Mouse (Mus musculus) embryonic facial prominence, embryonic 11.5 days (tissue): ENCODE data around the gene Rtp2. TPM values are rescaled to one million over a fixed set of nuclear protein-coding genes. Genes with fewer than 3 reads are reported as not detected.
A peak's percentile ranks its signal among the peaks of the same experiment; 100 is the strongest.

Source experiments
- ATAC-seq: fragments of 200-750 bp; cut with Nextera tagmentation; replicated peaks from 2 replicates; pipeline ENCODE4 v1.8.0; 2017; ENCODE audit warnings: low read depth; ENCODE audit not compliant: insufficient number of reproducible peaks, low FRiP score, low TSS enrichment
- DNase-seq: peaks from one replicate; pipeline ENCODE4 v3.0.0-alpha.2; 2015; ENCODE audit warnings: low spot score
- H3K27ac ChIP-seq: fragments of 300-500 bp; sonication (generic); replicated peaks from 2 replicates; pipeline ENCODE4 v1.5.1; 2014; ENCODE audit warnings: mild to moderate bottlenecking, low read depth, low read length, control low read depth
- H3K27me3 ChIP-seq: fragments of 300-500 bp; sonication (generic); 2 replicates; pipeline ENCODE4 v1.6.1; 2014; ENCODE audit warnings: mild to moderate bottlenecking, low read length, moderate library complexity, mixed read lengths; ENCODE audit not compliant: control insufficient read depth, insufficient read depth
- H3K36me3 ChIP-seq: fragments of 300-500 bp; sonication (generic); replicated peaks from 2 replicates; pipeline ENCODE4 v1.6.1; 2014; ENCODE audit warnings: low read depth, mild to moderate bottlenecking, low read length, moderate library complexity, mixed read lengths; ENCODE audit not compliant: control insufficient read depth, insufficient read depth
- H3K4me1 ChIP-seq: fragments of 300-500 bp; sonication (generic); 2 replicates; pipeline ENCODE4 v1.6.1; 2014; ENCODE audit warnings: low read length, mixed read lengths; ENCODE audit not compliant: control insufficient read depth, insufficient read depth
- H3K4me2 ChIP-seq: fragments of 300-500 bp; sonication (generic); 2 replicates; pipeline ENCODE4 v1.6.1; 2014; ENCODE audit warnings: low read depth, mild to moderate bottlenecking, control low read depth, low read length, moderate library complexity
- H3K4me3 ChIP-seq: fragments of 300-500 bp; sonication (generic); 2 replicates; pipeline ENCODE4 v1.5.1; 2014; ENCODE audit warnings: low read depth, low read length, control low read depth
- H3K9ac ChIP-seq: fragments of 300-500 bp; sonication (generic); replicated peaks from 2 replicates; pipeline ENCODE4 v1.6.1; 2014; ENCODE audit warnings: mild to moderate bottlenecking, control low read depth, low read length
- H3K9me3 ChIP-seq: fragments of 300-500 bp; sonication (generic); replicated peaks from 2 replicates; pipeline ENCODE4 v1.6.1; 2016; ENCODE audit warnings: mild to moderate bottlenecking, low read length, inconsistent platforms, mixed read lengths; ENCODE audit not compliant: control insufficient read depth
- WGBS: fragments of 180-500 bp; shearing (Covaris S2); extraction: QIAGEN DNeasy Blood & Tissue Kit; methylation state at CpG from one replicate; pipeline ENCODE4 v1.1.7; 2014; 5-methylcytosine and 5-hydroxymethylcytosine counted together
- polyA plus RNA-seq: library from polyadenylated mRNA; unstranded; fragments of >200 nt; fragmentation: Nextera tagmentation; extraction: Ambion mirVana; gene quantifications from 2 replicates; pipeline ENCODE4 v1.2.1, GENCODE M21; 2014

The Rtp2 gene
- polyA plus RNA-seq, 1 experiment from 2014 or later = not detected

GRCm38 (mm10) chr16:23973635-23974367, 41.6 kb upstream of the Rtp2 start:
- DNase-seq = no peak
- Histone ChIP-seq H3K4me2 (no peak overlapping the region), H3K27me3 (no peaks in the 10 kb centered on the region), H3K27ac (no peak overlapping the region), H3K9me3 (no peaks in the 10 kb centered on the region), H3K4me3 (no peak overlapping the region), H3K4me1 (no peaks in the 10 kb centered on the region), H3K9ac (no peak overlapping the region), H3K36me3 (no peaks in the 10 kb centered on the region)
- 91% methylated on average over 9 of the region's 9 CpGs for WGBS
- ATAC-seq = no peak

- Histone ChIP-seq H3K9me3 (no peaks in the 10 kb centered on the region), H3K9ac (no peak overlapping the region), H3K36me3 (no peaks in the 10 kb centered on the region), H3K4me1 (no peaks in the 10 kb centered on the region), H3K27me3 (no peaks in the 10 kb centered on the region), H3K27ac (no peak overlapping the region), H3K4me2 (no peak overlapping the region), H3K4me3 (no peak overlapping the region)
- 0 out of 2 replicates have a peak, but pooled peaks have one; percentile 21 for ATAC-seq
- no peak for DNase-seq
- WGBS = 68% methylated on average over 11 of the region's 11 CpGs
Observed at GRCm38 (mm10) chr16:23972901-23973300, 40.7 kb upstream of the Rtp2 start.

DNA sequence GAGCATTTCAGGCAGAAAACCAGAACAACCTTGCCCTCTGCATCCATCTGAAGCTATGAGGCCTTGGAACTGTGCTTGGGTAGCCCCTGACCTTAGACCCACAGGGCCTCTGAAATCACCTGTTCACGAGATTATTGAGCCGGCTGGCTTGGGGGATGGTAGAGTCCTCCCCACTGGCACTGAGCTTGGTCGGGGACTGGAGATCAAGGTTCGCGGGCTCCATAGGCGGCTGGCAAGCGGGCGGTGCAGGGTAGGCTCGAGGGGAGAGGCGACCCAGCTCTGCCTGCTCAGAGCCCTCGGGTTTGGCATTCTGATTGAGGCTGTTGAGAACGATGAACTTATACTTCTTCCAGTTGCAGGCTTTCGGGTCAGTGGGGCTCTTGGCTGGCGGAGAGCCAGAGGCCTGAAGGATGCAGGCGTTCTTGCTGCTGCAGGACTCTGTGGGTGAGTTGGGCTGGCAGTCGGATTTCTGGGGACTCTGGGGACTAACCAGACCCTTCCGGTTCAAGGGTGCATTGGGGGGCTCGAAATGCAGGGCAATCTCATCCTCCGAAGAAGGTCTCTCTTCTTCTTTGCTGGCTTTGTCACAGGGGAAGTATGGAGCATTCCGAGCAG, 40.0 kb upstream of the Rtp2 start:
- H3K27me3 ChIP-seq = no peaks in the 10 kb centered on the region
- no peaks in the 10 kb centered on the region for H3K9me3 ChIP-seq
- H3K36me3 ChIP-seq = no peaks in the 10 kb centered on the region
- H3K4me1 ChIP-seq = no peaks in the 10 kb centered on the region
- H3K9ac ChIP-seq = no peak overlapping the region
- no peak overlapping the region for H3K27ac ChIP-seq
- no peak overlapping the region for H3K4me3 ChIP-seq
- WGBS = 78% methylated on average over 20 of the region's 20 CpGs
- ATAC-seq (no peak), DNase-seq (no peak)
- no peak overlapping the region for H3K4me2 ChIP-seq

- ATAC-seq (no peak), DNase-seq (no peak)
- Histone ChIP-seq H3K36me3 (no peaks in the 10 kb centered on the region), H3K4me2 (no peak overlapping the region), H3K9me3 (no peaks in the 10 kb centered on the region), H3K27me3 (no peaks in the 10 kb centered on the region), H3K4me3 (no peak overlapping the region), H3K27ac (no peak overlapping the region), H3K9ac (no peak overlapping the region), H3K4me1 (no peaks in the 10 kb centered on the region)
- 89% methylated on average over 14 of the region's 14 CpGs for WGBS
Observed at GRCm38 (mm10) chr16:23969919-23970318, 37.7 kb upstream of the Rtp2 start.

DNA sequence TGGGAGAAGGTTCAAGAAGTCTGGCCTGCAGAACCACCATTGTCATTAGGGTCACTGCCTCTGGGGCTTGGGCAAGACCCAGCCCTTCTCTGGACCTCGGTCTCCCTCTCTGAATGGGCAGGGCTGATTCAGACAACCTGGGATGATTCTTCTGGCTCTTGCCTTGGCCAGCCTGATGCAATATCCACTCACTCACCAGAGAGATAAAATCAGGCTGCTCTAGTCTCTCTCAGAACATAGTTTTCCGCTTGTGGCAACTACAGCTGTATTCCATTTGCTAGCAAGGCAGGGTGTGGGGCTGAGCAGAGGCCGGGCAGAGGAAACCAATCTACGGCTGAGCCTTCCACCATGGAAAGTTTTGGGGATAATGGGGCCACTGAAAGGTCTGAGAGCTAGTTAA, 36.7 kb upstream of the Rtp2 start:
- no peaks in the 10 kb centered on the region for H3K27me3 ChIP-seq
- H3K27ac ChIP-seq = no peak overlapping the region
- ATAC-seq (no peak), DNase-seq (peak; percentile 5)
- no peak overlapping the region for H3K9ac ChIP-seq
- WGBS = 70% methylated on average over 4 of the region's 4 CpGs
- no peak overlapping the region for H3K4me3 ChIP-seq
- no peaks in the 10 kb centered on the region for H3K36me3 ChIP-seq
- no peak overlapping the region for H3K4me2 ChIP-seq
- H3K4me1 ChIP-seq = no peaks in the 10 kb centered on the region
- no peaks in the 10 kb centered on the region for H3K9me3 ChIP-seq

- no peaks in the 10 kb centered on the region for H3K27me3 ChIP-seq
- no peak overlapping the region for H3K9ac ChIP-seq
- no peak overlapping the region for H3K27ac ChIP-seq
- H3K36me3 ChIP-seq = no peaks in the 10 kb centered on the region
- 84% methylated on average over 7 of the region's 7 CpGs for WGBS
- no peak overlapping the region for H3K4me3 ChIP-seq
- no peaks in the 10 kb centered on the region for H3K9me3 ChIP-seq
- H3K4me2 ChIP-seq = no peak overlapping the region
- no peak for ATAC-seq
- peak; percentile 26 for DNase-seq
- no peaks in the 10 kb centered on the region for H3K4me1 ChIP-seq
Observed at GRCm38 (mm10) chr16:23967301-23967700, 35.1 kb upstream of the Rtp2 start.

- Histone ChIP-seq H3K4me3 (no peak overlapping the region), H3K4me2 (no peak overlapping the region), H3K27ac (no peak overlapping the region), H3K9me3 (no peaks in the 10 kb centered on the region), H3K9ac (no peak overlapping the region), H3K27me3 (no peaks in the 10 kb centered on the region), H3K4me1 (no peaks in the 10 kb centered on the region), H3K36me3 (no peaks in the 10 kb centered on the region)
- WGBS = 88% methylated on average over 14 of the region's 14 CpGs
- DNase-seq (no peak), ATAC-seq (no peak)
Observed at GRCm38 (mm10) chr16:23966066-23966465, 33.9 kb upstream of the Rtp2 start.

DNA sequence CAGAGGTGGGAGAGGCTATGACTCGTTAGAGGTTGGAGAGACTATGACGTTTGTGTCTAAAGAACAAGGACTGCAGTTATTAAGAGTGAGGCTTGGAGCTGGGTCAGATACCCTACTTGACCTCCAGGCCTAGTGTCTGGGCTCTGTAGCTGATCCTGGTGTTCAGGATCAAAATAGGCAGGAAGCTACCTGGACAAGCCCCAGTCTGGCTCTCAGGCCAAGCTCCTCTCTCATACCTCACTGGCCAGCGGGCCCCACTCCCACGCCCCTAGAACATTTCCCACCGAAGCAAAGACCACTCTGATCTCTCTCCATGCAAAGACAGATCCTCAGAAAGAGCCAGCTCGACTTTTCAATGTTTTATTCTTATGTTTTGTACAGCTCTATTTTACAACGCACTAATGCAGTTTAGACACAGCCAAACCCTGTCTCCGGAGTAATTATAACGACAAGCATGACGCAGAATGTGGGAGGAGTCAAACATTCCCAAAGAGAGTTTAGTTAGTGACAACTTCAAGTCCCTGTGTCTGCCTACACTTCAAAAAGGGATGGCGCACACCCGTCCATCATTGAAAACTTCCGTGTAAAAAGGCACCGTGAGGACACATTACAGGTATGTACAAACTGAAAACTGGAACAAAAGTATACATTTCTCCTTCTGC, 32.6 kb upstream of the Rtp2 start:
- no peaks in the 10 kb centered on the region for H3K9me3 ChIP-seq
- H3K27ac ChIP-seq = no peak overlapping the region
- no peak overlapping the region for H3K4me3 ChIP-seq
- no peaks in the 10 kb centered on the region for H3K27me3 ChIP-seq
- DNase-seq (no peak), ATAC-seq (no peak)
- 77% methylated on average over 14 of the region's 14 CpGs for WGBS
- H3K9ac ChIP-seq = no peak overlapping the region
- no peaks in the 10 kb centered on the region for H3K4me1 ChIP-seq
- no peak overlapping the region for H3K4me2 ChIP-seq
- no peaks in the 10 kb centered on the region for H3K36me3 ChIP-seq
